Mouse (Mus musculus) hematopoietic multipotent progenitor cell, adult 10-12 weeks (in vitro differentiated cells): ENCODE results near the gene Abt1. TPM values are rescaled to one million over a fixed set of nuclear protein-coding genes. Genes with fewer than 3 reads are reported as not detected.

Source experiments
- polyA plus RNA-seq: library from polyadenylated mRNA; stranded (reverse); fragments of >175 nt; gene quantifications from 2 replicates; pipeline ENCODE4 v1.2.3, GENCODE M21; 2012; ENCODE audit warnings: low replicate concordance

Gene Abt1
- polyA plus RNA-seq: 4.2 and 5.2 TPM in 2 replicates

GRCm38 (mm10) chr13:23423286-23424051, at the start of gene Abt1:
Gene Abt1 (minus strand): TSS chr13:23423866.

GRCm38 (mm10) chr13:23465600-23466109, 42.0 kb upstream of the Abt1 start, which contains the start of gene Btn1a1:
Gene Btn1a1 (minus strand): TSS chr13:23465901.

GRCm38 (mm10) chr13:23368583-23369420, 54.9 kb downstream of the Abt1 start, which contains the start of gene Zfp322a:
Gene Zfp322a (minus strand): TSS chr13:23369208.

Other genes starting within 250 kb of the Abt1 start
- not detected in 2 replicates for gene Vmn1r220, start 235.9 kb downstream of the Abt1 start, polyA plus RNA-seq
- not detected in 2 replicates for gene Vmn1r221, start 209.7 kb downstream of the Abt1 start, polyA plus RNA-seq
- not detected in 2 replicates for gene Vmn1r222, start 187.9 kb downstream of the Abt1 start, polyA plus RNA-seq
- not detected in 2 replicates for gene Vmn1r223, start 176.7 kb downstream of the Abt1 start, polyA plus RNA-seq
- gene Zfp322a, start 54.7 kb downstream of the Abt1 start, polyA plus RNA-seq: 0.58 and 1.2 TPM in 2 replicates
- gene Btn1a1, start 42.0 kb upstream of the Abt1 start, polyA plus RNA-seq: 0.04 TPM in 1 of 2 replicates, not detected in the other
- not detected in 2 replicates for gene Btn2a2, start 65.0 kb upstream of the Abt1 start, polyA plus RNA-seq
- gene Hist1h4h, start 107.2 kb upstream of the Abt1 start, polyA plus RNA-seq: 10.6 and 15.4 TPM in 2 replicates
- gene Hist1h2af, start 110.0 kb upstream of the Abt1 start, polyA plus RNA-seq: 44.2 and 69.4 TPM in 2 replicates
- gene Hist1h3g, start 111.6 kb upstream of the Abt1 start, polyA plus RNA-seq: 1.6 and 7.3 TPM in 2 replicates
- 0.36 and 0.54 TPM in 2 replicates for gene Hist1h2bh, start 119.5 kb upstream of the Abt1 start, polyA plus RNA-seq
- 2.4 and 2.8 TPM in 2 replicates for gene Hist1h3f, start 120.2 kb upstream of the Abt1 start, polyA plus RNA-seq
- 3.8 and 7.2 TPM in 2 replicates for gene Hist1h4f, start 127.8 kb upstream of the Abt1 start, polyA plus RNA-seq
- gene Hist1h1d, start 129.4 kb upstream of the Abt1 start, polyA plus RNA-seq: 0.55 and 0.68 TPM in 2 replicates
- 3.2 and 3.6 TPM in 2 replicates for gene Hist1h3e, start 138.5 kb upstream of the Abt1 start, polyA plus RNA-seq
- gene Hist1h2ae, start 147.4 kb upstream of the Abt1 start, polyA plus RNA-seq: 4.8 and 7.7 TPM in 2 replicates
- gene Hist1h2bg, start 147.5 kb upstream of the Abt1 start, polyA plus RNA-seq: 4.5 and 23.6 TPM in 2 replicates
- 2.0 and 4.0 TPM in 2 replicates for gene Hist1h2bf, start 150.3 kb upstream of the Abt1 start, polyA plus RNA-seq
- 2.4 and 2.6 TPM in 2 replicates for gene Hist1h2ad, start 150.5 kb upstream of the Abt1 start, polyA plus RNA-seq
- gene Hist1h3d, start 151.9 kb upstream of the Abt1 start, polyA plus RNA-seq: 0.33 and 1.7 TPM in 2 replicates
- 12.3 and 12.6 TPM in 2 replicates for gene Hist1h4d, start 157.7 kb upstream of the Abt1 start, polyA plus RNA-seq
- gene Hist1h2be, start 197.3 kb upstream of the Abt1 start, polyA plus RNA-seq: 1.4 and 1.7 TPM in 2 replicates
- gene Hist1h1e, start 198.7 kb upstream of the Abt1 start, polyA plus RNA-seq: 5.6 and 11.8 TPM in 2 replicates